Mouse (Mus musculus): ENCODE measurements around the gene Dmrta2.

GRCm38 (mm10) chr4:109989213-109989612 lies 11.4 kb downstream of the Dmrta2 start:
- no peak for TF ChIP-seq GATA1 (IDR thresholded peaks at IDR 0.05; ENCODE audit: borderline replicate concordance, low read length)
- no peak for TF ChIP-seq FLI1 (IDR thresholded peaks at IDR 0.05; ENCODE audit: low read length)
